ENCODE assay signal across 27 mouse cellular contexts in the genomic region with DNA sequence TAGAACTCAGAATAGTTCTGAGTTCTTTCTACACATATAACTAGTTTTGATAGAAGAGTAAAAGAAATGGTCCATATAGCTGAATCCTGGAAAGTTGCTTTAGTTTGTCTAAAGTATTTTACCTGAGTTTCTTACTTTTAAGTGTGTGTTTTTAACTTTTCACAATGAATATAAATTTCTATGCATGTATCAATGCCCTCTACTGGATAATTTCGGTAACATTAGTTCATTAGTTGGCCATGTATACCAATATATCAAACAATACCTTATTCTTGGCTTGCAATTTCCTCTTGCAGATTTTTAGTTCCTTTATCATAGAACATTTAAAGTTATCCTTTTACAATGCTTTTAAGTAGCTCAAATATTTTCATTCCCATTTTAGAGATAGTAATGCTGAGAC.
A peak's percentile ranks its signal among the peaks of the same experiment; 100 is the strongest.
DNase-seq lines count a peak whose midpoint lies in the region; ATAC-seq and TF ChIP-seq lines count a peak whose summit lies in the region.
"Had no signal": no experiment of that assay in that cellular context is flagged by ENCODE, and none has a peak within 500 bp of the region (broad histone marks: within the 10 kb centered on the region; RNA-seq: fewer than 3 reads in every experiment).

No protein-coding gene starts in this region.

- no peaks in the 10 kb centered on the region for H3K36me3 ChIP-seq in hindbrain, postnatal 0 days (ENCODE audit: insufficient read depth, low read length)
- no peaks in the 10 kb centered on the region for H3K36me3 ChIP-seq in hindbrain, embryonic 13.5 days
- H3K36me3 ChIP-seq in midbrain, embryonic 14.5 days (ENCODE audit: control insufficient read depth, insufficient read depth, low read length), result no peaks in the 10 kb centered on the region
- H3K36me3 ChIP-seq in midbrain, embryonic 11.5 days (ENCODE audit: control insufficient read depth, insufficient read depth, low read length), result no peaks in the 10 kb centered on the region
- H3K36me3 ChIP-seq: embryonic facial prominence, embryonic 10.5 days; embryonic facial prominence, embryonic 13.5 days; forebrain, embryonic 12.5 days; forebrain, embryonic 15.5 days; heart, embryonic 12.5 days; heart, embryonic 15.5 days; hindbrain, embryonic 10.5 days had no signal

- H3K4me2 ChIP-seq in hindbrain, postnatal 0 days (ENCODE audit: low read depth, low read length), result no peak overlapping the region
- H3K4me2 ChIP-seq in hindbrain, embryonic 13.5 days, result no peak overlapping the region
- no peak overlapping the region for H3K4me2 ChIP-seq in midbrain, embryonic 14.5 days (ENCODE audit: low read length)
- no peak overlapping the region for H3K4me2 ChIP-seq in midbrain, embryonic 11.5 days
- H3K4me2 ChIP-seq: embryonic facial prominence, embryonic 13.5 days; forebrain, embryonic 12.5 days; forebrain, embryonic 15.5 days; heart, embryonic 12.5 days; heart, embryonic 15.5 days; hindbrain, embryonic 14.5 days had no signal

- no peaks in the 10 kb centered on the region for H3K27me3 ChIP-seq in hindbrain, postnatal 0 days (ENCODE audit: insufficient read depth, low read length)
- no peaks in the 10 kb centered on the region for H3K27me3 ChIP-seq in hindbrain, embryonic 13.5 days
- H3K27me3 ChIP-seq in midbrain, embryonic 14.5 days (ENCODE audit: control insufficient read depth, insufficient read depth, low read length), result no peaks in the 10 kb centered on the region
- H3K27me3 ChIP-seq in midbrain, embryonic 11.5 days (ENCODE audit: control insufficient read depth, insufficient read depth, low read length), result no peaks in the 10 kb centered on the region
- H3K27me3 ChIP-seq: embryonic facial prominence, embryonic 13.5 days; forebrain, embryonic 12.5 days; forebrain, embryonic 15.5 days; heart, embryonic 12.5 days; heart, embryonic 15.5 days had no signal

- no peaks in the 10 kb centered on the region for H3K9me3 ChIP-seq in hindbrain, postnatal 0 days (ENCODE audit: low read length)
- no peaks in the 10 kb centered on the region for H3K9me3 ChIP-seq in hindbrain, embryonic 13.5 days
- no peaks in the 10 kb centered on the region for H3K9me3 ChIP-seq in midbrain, embryonic 14.5 days (ENCODE audit: control insufficient read depth, low read length)
- no peaks in the 10 kb centered on the region for H3K9me3 ChIP-seq in midbrain, embryonic 11.5 days (ENCODE audit: control insufficient read depth, low read length)
- H3K9me3 ChIP-seq: embryonic facial prominence, embryonic 10.5 days; embryonic facial prominence, embryonic 13.5 days; forebrain, embryonic 12.5 days; forebrain, embryonic 15.5 days; heart, embryonic 12.5 days; heart, embryonic 15.5 days; hindbrain, embryonic 10.5 days had no signal

- TF ChIP-seq CTCF in hindbrain, postnatal 0 days (IDR thresholded peaks at IDR 0.05; ENCODE audit: low read depth), result no peak
- peak; percentile 66 for TF ChIP-seq CTCF in layer of hippocampus, adult 2 months (conservative IDR thresholded peaks at IDR 0.05)

- no peaks in the 10 kb centered on the region for H3K4me1 ChIP-seq in hindbrain, postnatal 0 days (ENCODE audit: insufficient read depth, low read length)
- no peaks in the 10 kb centered on the region for H3K4me1 ChIP-seq in hindbrain, embryonic 13.5 days (replicated peaks)
- no peaks in the 10 kb centered on the region for H3K4me1 ChIP-seq in midbrain, embryonic 14.5 days (ENCODE audit: control insufficient read depth, insufficient read depth, low read length)
- peaks cover 4% of the 10 kb centered on the region for H3K4me1 ChIP-seq in midbrain, embryonic 11.5 days (ENCODE audit: control insufficient read depth, insufficient read depth, low read length)
- H3K4me1 ChIP-seq: embryonic facial prominence, embryonic 10.5 days; embryonic facial prominence, embryonic 13.5 days; forebrain, embryonic 15.5 days; heart, embryonic 12.5 days; heart, embryonic 15.5 days; hindbrain, embryonic 10.5 days had no signal

- WGBS in hindbrain, postnatal 0 days, result 85% methylated on average over 1 of the region's 1 CpGs
- 89% methylated on average over 1 of the region's 1 CpGs for whole genome bisulfite sequencing in hindbrain, embryonic 13.5 days
- 86% methylated on average over 1 of the region's 1 CpGs for WGBS in midbrain, embryonic 14.5 days
- WGBS in midbrain, embryonic 11.5 days, result 81% methylated on average over 1 of the region's 1 CpGs

- no peak overlapping the region for H3K27ac ChIP-seq in hindbrain, postnatal 0 days
- no peak overlapping the region for H3K27ac ChIP-seq in hindbrain, embryonic 13.5 days
- H3K27ac ChIP-seq in layer of hippocampus, adult 2 months, result no peak overlapping the region
- H3K27ac ChIP-seq in midbrain, embryonic 14.5 days (replicated peaks; ENCODE audit: low read depth, low read length), result no peak overlapping the region
- H3K27ac ChIP-seq in midbrain, embryonic 11.5 days (ENCODE audit: low read depth, low read length), result no peak overlapping the region
- H3K27ac ChIP-seq: embryonic facial prominence, embryonic 10.5 days; embryonic facial prominence, embryonic 13.5 days; forebrain, embryonic 12.5 days; forebrain, embryonic 15.5 days; heart, embryonic 15.5 days; hindbrain, embryonic 10.5 days; hindbrain, embryonic 14.5 days had no signal

- no peak overlapping the region for H3K9ac ChIP-seq in hindbrain, postnatal 0 days (replicated peaks; ENCODE audit: low read length)
- H3K9ac ChIP-seq in hindbrain, embryonic 13.5 days, result no peak overlapping the region
- H3K9ac ChIP-seq in midbrain, embryonic 14.5 days (replicated peaks; ENCODE audit: low read length), result no peak overlapping the region
- H3K9ac ChIP-seq in midbrain, embryonic 11.5 days (ENCODE audit: low read length), result no peak overlapping the region
- H3K9ac ChIP-seq: embryonic facial prominence, embryonic 13.5 days; forebrain, embryonic 12.5 days; forebrain, embryonic 15.5 days; heart, embryonic 12.5 days; heart, embryonic 15.5 days; hindbrain, embryonic 14.5 days had no signal

- DNase-seq in hindbrain, postnatal 0 days (ENCODE audit: low spot score), result peak; percentile 18
- no peak for DNase-seq in layer of hippocampus, adult 2 months (ENCODE audit: low spot score in 2 of 2)
- no peak for DNase-seq in layer of hippocampus, postnatal 10 days (ENCODE audit: low spot score in 2 of 2)
- peak; percentile 13 for DNase-seq in midbrain, embryonic 14.5 days
- no peak for DNase-seq in midbrain, embryonic 11.5 days (ENCODE audit: low spot score, missing footprints)
- DNase-seq: adrenal gland, adult 8-10 months; adrenal gland, postnatal 25 days; cerebellum, adult 11-12 months; cerebellum, adult 8-10 months; cerebellum, postnatal 10 days; cerebellum, postnatal 36 days; embryo, embryonic 11 days; gastrocnemius, postnatal 25 days; heart, adult 18-20 months; heart, postnatal 10 days; heart, postnatal 36 days had no signal

- no peak for ATAC-seq in hindbrain, postnatal 0 days
- no peak for ATAC-seq in hindbrain, embryonic 13.5 days (ENCODE audit: low FRiP score)
- no peak for ATAC-seq in midbrain, embryonic 14.5 days (ENCODE audit: low FRiP score, low TSS enrichment)
- ATAC-seq in midbrain, embryonic 11.5 days (ENCODE audit: low FRiP score), result no peak
- ATAC-seq: activated CD4-positive, CD25-positive, alpha-beta regulatory T cell, adult 4 months; forebrain, embryonic 15.5 days had no signal

- no peak overlapping the region for H3K4me3 ChIP-seq in hindbrain, postnatal 0 days (ENCODE audit: low read length)
- no peak overlapping the region for H3K4me3 ChIP-seq in hindbrain, embryonic 13.5 days
- H3K4me3 ChIP-seq in layer of hippocampus, adult 2 months, result no peak overlapping the region
- no peak overlapping the region for H3K4me3 ChIP-seq in midbrain, embryonic 14.5 days (replicated peaks; ENCODE audit: low read depth, low read length)
- H3K4me3 ChIP-seq in midbrain, embryonic 11.5 days (ENCODE audit: low read depth, low read length), result no peak overlapping the region
- H3K4me3 ChIP-seq: embryonic facial prominence, embryonic 10.5 days; embryonic facial prominence, embryonic 13.5 days; erythroblast, embryonic 14.5 days; forebrain, embryonic 12.5 days; forebrain, embryonic 15.5 days; heart, embryonic 12.5 days; heart, embryonic 15.5 days; hindbrain, embryonic 10.5 days had no signal

Comparison
In these comparisons a context has a peak if more than half of its experiments do, and no peak if none do; other contexts are left out.
1. DNase-seq: peak in hindbrain, postnatal 0 days (single experiment) and midbrain, embryonic 14.5 days (single experiment); none in layer of hippocampus, adult 2 months (0 of 2), layer of hippocampus, postnatal 10 days (0 of 2) and midbrain, embryonic 11.5 days (single experiment).